Mouse (Mus musculus) MEL (cell line): ENCODE measurements at regions not wholly inside any gene's neighbourhood (a gene's known extent, or its start where the extent isn't known, plus 50 kb on each side); places are given as distances from the start of the nearest gene placed in this dataset.

Source experiments
- DNase-seq: peaks from one replicate; pipeline ENCODE4 v3.0.0; 2011; ENCODE audit warnings: low read depth, low spot score
- H3K27ac ChIP-seq: 2 replicates; pipeline ENCODE4 v1.5.1; 2012; ENCODE audit warnings: low read depth, mild to moderate bottlenecking, control low read depth, low read length, moderate library complexity; ENCODE audit not compliant: control insufficient read depth
- H3K27me3 ChIP-seq, 2 experiments: fragments of 150-350 bp in 1 of 2; sonication (generic) in 1 of 2; 2 replicates each; pipeline ENCODE4 v1.6.1; 2012; ENCODE audit warnings: low read length in 2 of 2, mild to moderate bottlenecking in 2 of 2, improper control_type of control experiment in 1 of 2, moderate library complexity in 1 of 2; ENCODE audit not compliant: insufficient read depth in 2 of 2, control insufficient read depth in 1 of 2
- H3K36me3 ChIP-seq, 2 experiments: 2 replicates each; pipeline ENCODE4 v1.6.1; 2012 to 2014; ENCODE audit warnings: low read length in 2 of 2, improper control_type of control experiment in 1 of 2, inconsistent platforms in 1 of 2, mild to moderate bottlenecking in 1 of 2; ENCODE audit not compliant: insufficient read depth in 2 of 2, control insufficient read depth in 1 of 2
- H3K4me1 ChIP-seq, 2 experiments: fragments of 150-350 bp in 1 of 2; sonication (generic) in 1 of 2; 2 replicates each; pipeline ENCODE4 v1.6.1; 2012; ENCODE audit warnings: low read length in 2 of 2, improper control_type of control experiment in 1 of 2, mild to moderate bottlenecking in 1 of 2; ENCODE audit not compliant: insufficient read depth in 2 of 2, control insufficient read depth in 1 of 2
- H3K4me3 ChIP-seq, 2 experiments: fragments of 150-350 bp in 1 of 2; sonication (generic) in 1 of 2; 2 replicates each; pipeline ENCODE4 v1.5.1; 2012; ENCODE audit warnings: low read depth in 2 of 2, low read length in 2 of 2, mild to moderate bottlenecking in 2 of 2, moderate library complexity in 2 of 2, control low read depth in 1 of 2, improper control_type of control experiment in 1 of 2; ENCODE audit not compliant: control insufficient read depth in 1 of 2, insufficient read depth in 1 of 2
- H3K79me2 ChIP-seq: 2 replicates; pipeline ENCODE4 v1.6.1; 2012; ENCODE audit warnings: mild to moderate bottlenecking, low read length, moderate library complexity; ENCODE audit not compliant: control insufficient read depth, poor library complexity, insufficient read depth
- H3K9ac ChIP-seq: 2 replicates; pipeline ENCODE4 v1.6.1; 2012; ENCODE audit warnings: low read depth, mild to moderate bottlenecking, control low read depth, low read length, moderate library complexity; ENCODE audit not compliant: control insufficient read depth, poor library complexity, severe bottlenecking
- H3K9me3 ChIP-seq: fragments of 150-350 bp; sonication (generic); replicated peaks from 2 replicates; pipeline ENCODE4 v1.6.1; 2012; ENCODE audit warnings: mild to moderate bottlenecking, low read length, improper control_type of control experiment, moderate library complexity; ENCODE audit not compliant: insufficient read depth
- CTCF ChIP-seq, 3 experiments: IDR thresholded peaks in 2 of 3; conservative IDR thresholded peaks in 1 of 3; 2 replicates each; pipeline ENCODE4 v1.5.1; 2011 to 2012; ENCODE audit warnings: low read length in 3 of 3, low read depth in 2 of 3, mild to moderate bottlenecking in 2 of 3, improper control_type of control experiment in 1 of 3, inconsistent platforms in 1 of 3, mixed read lengths in 1 of 3, moderate library complexity in 1 of 3; ENCODE audit not compliant: control insufficient read depth in 1 of 3, insufficient read depth in 1 of 3, poor library complexity in 1 of 3, severe bottlenecking in 1 of 3
- EP300 ChIP-seq, 2 experiments: IDR thresholded peaks; 2 replicates each; pipeline ENCODE4 v1.6.1; 2011; ENCODE audit warnings: improper control_type of control experiment in 2 of 2, low read length in 2 of 2, low read depth in 1 of 2, mild to moderate bottlenecking in 1 of 2
- ETS1 ChIP-seq: IDR thresholded peaks from 2 replicates; pipeline ENCODE4 v1.6.1; 2012; ENCODE audit warnings: low read depth, mild to moderate bottlenecking, inconsistent platforms, low read length, improper control_type of control experiment, moderate library complexity
- GABPA ChIP-seq: IDR thresholded peaks from 2 replicates; pipeline ENCODE4 v1.6.1; 2012; ENCODE audit warnings: low read depth, mild to moderate bottlenecking, inconsistent platforms, low read length, improper control_type of control experiment, moderate library complexity
- KAT2A ChIP-seq: conservative IDR thresholded peaks from 2 replicates; pipeline ENCODE4 v1.6.1; 2012; ENCODE audit warnings: low read depth, low read length, improper control_type of control experiment, inconsistent platforms
- MAFK ChIP-seq: IDR thresholded peaks from 2 replicates; pipeline ENCODE4 v1.6.1; 2011; ENCODE audit warnings: low read depth, mild to moderate bottlenecking, low read length, improper control_type of control experiment, borderline replicate concordance
- MAX ChIP-seq: IDR thresholded peaks from 2 replicates; pipeline ENCODE4 v1.6.1; 2011; ENCODE audit warnings: low read length, improper control_type of control experiment
- MAZ ChIP-seq: IDR thresholded peaks from 2 replicates; pipeline ENCODE4 v1.6.1; 2012; ENCODE audit warnings: low read depth, mild to moderate bottlenecking, inconsistent platforms, low read length, improper control_type of control experiment
- MEF2A ChIP-seq: IDR thresholded peaks from 2 replicates; pipeline ENCODE4 v1.6.1; 2014; ENCODE audit warnings: low read depth, mild to moderate bottlenecking, inconsistent platforms, low read length, improper control_type of control experiment; ENCODE audit not compliant: poor library complexity, insufficient replicate concordance, severe bottlenecking; ENCODE audit errors: extremely low read depth
- NELFE ChIP-seq: IDR thresholded peaks from 2 replicates; pipeline ENCODE4 v1.6.1; 2011; ENCODE audit warnings: low read depth, low read length, improper control_type of control experiment
- POLR2A ChIP-seq, 2 experiments: IDR thresholded peaks; 2 replicates each; pipeline ENCODE4 v1.6.1; 2011 to 2012; ENCODE audit warnings: low read length in 2 of 2, mild to moderate bottlenecking in 2 of 2, control low read depth in 1 of 2, improper control_type of control experiment in 1 of 2, low read depth in 1 of 2, moderate library complexity in 1 of 2; ENCODE audit not compliant: control insufficient read depth in 1 of 2, insufficient read depth in 1 of 2, poor library complexity in 1 of 2
- POLR2AphosphoS2 ChIP-seq: IDR thresholded peaks from 2 replicates; pipeline ENCODE4 v1.6.1; 2011; ENCODE audit warnings: low read length, improper control_type of control experiment
- POLR2AphosphoS5 ChIP-seq: IDR thresholded peaks from 2 replicates; pipeline ENCODE4 v1.6.1; 2012; ENCODE audit warnings: low read depth, borderline replicate concordance, mild to moderate bottlenecking, inconsistent platforms, low read length, moderate library complexity, mixed read lengths
- RCOR1 ChIP-seq: IDR thresholded peaks from 2 replicates; pipeline ENCODE4 v1.6.1; 2012; ENCODE audit warnings: low read depth, mild to moderate bottlenecking, inconsistent platforms, low read length, improper control_type of control experiment
- TAL1 ChIP-seq: IDR thresholded peaks from 2 replicates; pipeline ENCODE4 v1.6.1; 2012; ENCODE audit warnings: mild to moderate bottlenecking, inconsistent platforms, low read length, moderate library complexity, mixed read lengths
- TCF12 ChIP-seq: IDR thresholded peaks from 2 replicates; pipeline ENCODE4 v1.6.1; 2014; ENCODE audit warnings: low read depth, mild to moderate bottlenecking, inconsistent platforms, low read length, improper control_type of control experiment, moderate library complexity
- USF1 ChIP-seq: IDR thresholded peaks from 2 replicates; pipeline ENCODE4 v1.6.1; 2014; ENCODE audit warnings: low read depth, mild to moderate bottlenecking, inconsistent platforms, low read length, improper control_type of control experiment, moderate library complexity
- ZMIZ1 ChIP-seq: IDR thresholded peaks from 2 replicates; pipeline ENCODE4 v1.6.1; 2012; ENCODE audit warnings: low read depth, mild to moderate bottlenecking, inconsistent platforms, low read length, improper control_type of control experiment, moderate library complexity
- ZNF384 ChIP-seq: IDR thresholded peaks from 2 replicates; pipeline ENCODE4 v1.6.1; 2012; ENCODE audit warnings: low read depth, mild to moderate bottlenecking, inconsistent platforms, low read length, improper control_type of control experiment

DNA sequence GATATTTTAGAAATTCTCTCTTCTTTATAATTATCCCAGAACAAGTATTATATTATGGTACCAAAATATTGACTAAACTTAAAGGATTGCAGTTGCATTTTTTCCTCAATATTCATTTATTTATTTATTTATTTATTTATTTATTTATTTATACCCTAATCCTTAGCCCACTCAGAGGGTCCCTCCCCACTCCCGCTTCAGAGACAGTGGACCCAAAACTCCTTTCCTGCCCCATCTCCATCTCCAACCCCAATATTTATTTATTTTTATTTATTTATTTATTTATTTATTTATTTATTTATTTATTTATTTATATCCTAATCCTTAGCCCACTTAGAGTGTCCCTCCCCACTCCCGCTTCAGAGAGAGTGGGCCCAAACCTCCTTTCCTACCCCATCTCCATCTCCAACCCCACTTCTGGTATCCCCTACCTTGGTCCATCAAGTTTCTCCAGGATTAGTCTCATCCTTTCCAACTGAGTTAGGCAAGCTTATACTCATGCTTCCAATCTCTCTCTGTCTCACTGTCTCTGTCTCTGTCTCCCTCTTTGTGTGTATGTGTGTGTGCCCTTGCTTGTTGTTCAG lies 1340.8 kb downstream of the Cntnap5b start:
- TF ChIP-seq USF1 (no peak), NELFE (no peak), ZMIZ1 (no peak), MEF2A (no peak), POLR2AphosphoS5 (no peak)
- no peak overlapping the region for H3K9ac ChIP-seq
- no peaks in the 10 kb centered on the region for H3K36me3 ChIP-seq
- H3K4me1 ChIP-seq, result no peaks in the 10 kb centered on the region
- no peak overlapping the region for H3K4me3 ChIP-seq
- no peaks in the 10 kb centered on the region for H3K9me3 ChIP-seq
- H3K27ac ChIP-seq, result no peak overlapping the region
- H3K27me3 ChIP-seq, result no peaks in the 10 kb centered on the region
- no peaks in the 10 kb centered on the region for H3K79me2 ChIP-seq
- DNase-seq, result no peak

DNA sequence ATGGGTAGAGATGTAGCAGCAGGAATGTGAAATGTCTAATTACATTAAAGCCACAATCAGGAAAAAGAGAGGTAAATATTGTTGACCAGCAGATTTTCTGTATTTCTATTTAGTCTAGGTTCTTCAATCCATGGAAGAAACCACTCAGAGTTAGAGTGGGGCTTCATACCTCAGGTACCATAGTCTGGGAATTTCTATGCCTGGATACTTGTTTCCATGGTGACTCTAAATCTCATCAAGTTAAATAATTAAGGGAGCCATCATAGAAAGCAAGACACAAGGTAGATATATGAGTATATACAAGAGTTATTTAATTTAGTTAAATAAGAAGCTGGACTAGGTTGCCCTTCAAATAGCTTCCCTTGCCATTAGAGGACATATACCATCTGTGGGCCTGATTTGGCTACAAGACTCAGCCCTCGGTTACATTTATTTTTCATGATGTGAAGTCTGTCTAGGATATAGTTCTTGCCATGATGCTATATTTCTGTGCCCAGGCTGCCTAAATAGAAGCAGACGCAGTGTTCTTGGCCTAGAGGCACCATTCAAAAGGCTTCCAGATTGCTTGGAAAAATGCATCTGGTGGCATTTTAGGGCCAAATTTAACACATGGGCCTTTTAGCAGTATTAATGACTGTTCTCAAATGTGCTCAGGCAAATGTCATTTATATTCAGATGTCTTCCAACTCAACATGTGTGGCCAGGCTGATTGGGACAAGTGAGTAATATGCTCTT lies 1349.7 kb downstream of the Cntnap5b start:
- Histone ChIP-seq H3K9me3 (no peaks in the 10 kb centered on the region), H3K4me3 (no peak overlapping the region), H3K79me2 (no peaks in the 10 kb centered on the region), H3K4me1 (peaks cover 0 to 1% of the 10 kb centered on the region in 2 experiments; a peak in 1 of 4 replicates), H3K27me3 (no peaks in the 10 kb centered on the region), H3K36me3 (peaks cover 0 to 6% of the 10 kb centered on the region in 2 experiments; a peak in 2 of 4 replicates), H3K9ac (no peak overlapping the region), H3K27ac (no peak overlapping the region)
- DNase-seq, result no peak
- no peak for TF ChIP-seq TAL1
- no peak for TF ChIP-seq EP300 (IDR thresholded peaks at IDR 0.05; ENCODE audit: low read depth in 1 of 2, low read length in 2 of 2)
- no peak for TF ChIP-seq MAX
- no peak for TF ChIP-seq POLR2AphosphoS2
- no peak for TF ChIP-seq GABPA
- no peak for TF ChIP-seq CTCF (IDR thresholded peaks at IDR 0.05 in 2 of 3, conservative IDR thresholded peaks at IDR 0.05 in 1 of 3; ENCODE audit: control insufficient read depth in 1 of 3, insufficient read depth in 1 of 3, low read depth in 2 of 3, low read length in 3 of 3, poor library complexity in 1 of 3, severe bottlenecking in 1 of 3)
- no peak for TF ChIP-seq MAZ
- TF ChIP-seq ZMIZ1, result no peak
- no peak for TF ChIP-seq KAT2A

DNA sequence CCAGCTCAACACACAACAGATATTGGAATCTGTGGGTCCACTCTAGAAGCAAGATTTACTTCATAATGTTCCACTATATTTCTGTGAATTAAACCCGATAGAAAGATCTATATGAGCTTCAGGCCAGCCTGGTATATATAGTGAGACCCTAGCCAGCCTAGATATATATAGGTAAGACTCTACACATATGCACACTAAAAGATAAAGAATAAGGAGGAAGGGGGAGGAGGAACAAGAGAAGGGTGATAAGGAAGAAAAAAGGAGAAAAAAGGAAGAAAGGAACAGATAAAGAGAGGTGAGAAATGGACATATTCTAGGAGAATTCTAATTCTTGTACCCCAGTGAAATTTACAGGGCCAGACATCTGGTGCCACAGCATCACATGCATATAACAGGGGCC lies 1354.7 kb downstream of the Cntnap5b start:
- H3K4me1 ChIP-seq, result peaks cover 0 to 1% of the 10 kb centered on the region in 2 experiments; a peak in 1 of 4 replicates
- H3K36me3 ChIP-seq, result peaks cover 0 to 8% of the 10 kb centered on the region in 2 experiments; a peak in 2 of 4 replicates
- H3K79me2 ChIP-seq, result no peaks in the 10 kb centered on the region
- no peaks in the 10 kb centered on the region for H3K9me3 ChIP-seq
- no peaks in the 10 kb centered on the region for H3K27me3 ChIP-seq
- DNase-seq, result no peak
- H3K9ac ChIP-seq, result no peak overlapping the region
- no peak overlapping the region for H3K4me3 ChIP-seq
- no peak overlapping the region for H3K27ac ChIP-seq
- peak; percentile 65 for TF ChIP-seq ZNF384
- TF ChIP-seq TCF12, result peak; percentile 54
- TF ChIP-seq POLR2A (IDR thresholded peaks at IDR 0.05; ENCODE audit: control insufficient read depth in 1 of 2, insufficient read depth in 1 of 2, low read depth in 1 of 2, low read length in 2 of 2, poor library complexity in 1 of 2), result no peak
- no peak for TF ChIP-seq MEF2A
- TF ChIP-seq MAFK, result no peak
- peak in 1 of 2 experiments; percentile 52; a peak in 1 of 4 replicates for TF ChIP-seq EP300 (IDR thresholded peaks at IDR 0.05; ENCODE audit: low read depth in 1 of 2, low read length in 2 of 2)
- 0 out of 2 replicates have a peak, but pooled peaks have one; percentile 16 for TF ChIP-seq ETS1
- TF ChIP-seq RCOR1, result 0 out of 2 replicates have a peak, but pooled peaks have one; percentile 16
- TF ChIP-seq, all 39 proteins: peak for 5
